Mouse (Mus musculus) urinary bladder, postnatal 10 days (tissue): Measurements from ENCODE around the gene Dtl.

Experiments
- DNase-seq: peaks from one replicate; pipeline ENCODE4 v3.0.0; 2022; ENCODE audit warnings: low spot score

Gene Dtl

DNA sequence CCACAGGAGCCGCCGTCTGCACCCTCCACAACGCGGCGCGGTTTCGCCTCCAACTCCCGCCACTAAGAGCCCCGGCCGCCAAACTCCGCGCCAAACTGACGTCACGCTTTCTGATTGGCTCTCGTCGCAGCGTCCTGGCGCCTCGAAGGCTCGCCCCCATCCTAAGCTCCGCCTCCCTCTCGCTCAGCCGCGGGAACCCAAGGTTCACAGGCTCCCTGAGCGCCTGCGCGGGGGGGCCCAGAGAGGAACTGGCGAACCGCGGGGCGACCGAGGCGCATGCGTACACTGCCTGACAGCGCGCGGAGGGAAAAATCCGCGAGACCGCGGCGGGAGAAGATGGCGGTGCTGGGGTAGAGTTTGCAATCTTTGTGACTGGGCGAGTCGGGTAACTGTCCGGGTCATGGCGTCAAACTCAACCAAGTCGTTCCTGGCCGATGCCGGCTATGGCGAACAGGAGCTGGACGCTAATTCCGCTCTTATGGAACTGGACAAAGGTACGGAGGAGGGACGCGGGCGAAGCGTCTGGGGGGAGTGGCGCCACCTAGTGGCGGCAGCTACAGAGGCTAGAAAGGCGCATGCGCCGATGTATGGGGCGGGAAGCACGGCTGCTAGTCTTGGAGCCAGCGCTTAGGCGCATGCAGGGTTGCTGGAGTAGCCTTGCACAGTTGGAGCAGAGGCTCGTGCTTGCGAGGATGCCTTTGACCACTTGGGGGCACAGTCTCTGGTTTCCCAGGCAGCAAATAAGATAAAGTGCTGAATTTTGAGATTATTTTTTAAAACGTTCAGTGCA, at the start of gene Dtl, which contains the start of gene Ints7:
Dtl (minus strand) TSS at position 87 of the 790 bp plus-strand sequence.
Ints7 (plus strand) TSS at position 179 of the 790 bp plus-strand sequence.
- peak; percentile 98 for DNase-seq

- no peak for DNase-seq
These were observed 49.7 kb upstream of the Dtl start for GRCm38 (mm10) chr1:191625026-191625425.

GRCm38 (mm10) chr1:191624492-191624891, 49.1 kb upstream of the Dtl start:
- no peak for DNase-seq

GRCm38 (mm10) chr1:191622801-191623200, 47.5 kb upstream of the Dtl start:
- DNase-seq = no peak

GRCm38 (mm10) chr1:191621096-191621495, 45.8 kb upstream of the Dtl start:
- DNase-seq = no peak

DNA sequence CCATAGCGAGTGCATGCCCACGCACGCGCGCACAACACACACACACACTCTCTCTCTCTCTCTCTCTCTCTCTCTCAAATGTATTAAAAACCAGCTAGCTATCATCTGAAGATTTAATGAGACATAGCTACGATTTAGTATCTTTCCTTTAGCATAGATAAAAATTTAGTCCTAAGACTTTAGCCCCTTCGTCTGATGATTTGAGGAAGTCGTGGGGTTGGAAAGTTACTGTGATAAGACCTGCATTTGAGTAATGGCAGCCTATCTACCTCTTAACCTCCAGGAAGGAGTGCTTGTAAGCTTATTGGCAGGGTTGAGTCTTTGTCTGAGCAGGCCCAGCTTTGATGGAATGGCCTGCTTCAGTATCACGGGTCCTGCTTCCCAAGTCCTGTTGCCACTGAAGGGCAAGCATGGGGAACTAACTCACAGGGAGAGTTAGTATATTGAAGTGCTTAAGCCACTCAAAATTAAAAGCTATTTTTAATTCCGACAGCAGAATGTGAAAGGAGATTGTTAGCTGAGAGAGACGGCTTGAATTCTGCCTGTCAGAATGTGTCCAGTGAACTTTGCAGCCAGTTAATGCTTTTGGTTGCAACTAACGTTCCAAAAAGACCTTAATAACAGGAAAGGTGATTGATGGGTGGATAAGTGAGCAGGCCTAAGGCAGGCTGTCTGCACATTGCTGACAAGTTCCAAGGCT, 42.9 kb upstream of the Dtl start:
- no peak for DNase-seq

- no peak for DNase-seq
These were observed 42.2 kb upstream of the Dtl start for GRCm38 (mm10) chr1:191617589-191617988.

DNA sequence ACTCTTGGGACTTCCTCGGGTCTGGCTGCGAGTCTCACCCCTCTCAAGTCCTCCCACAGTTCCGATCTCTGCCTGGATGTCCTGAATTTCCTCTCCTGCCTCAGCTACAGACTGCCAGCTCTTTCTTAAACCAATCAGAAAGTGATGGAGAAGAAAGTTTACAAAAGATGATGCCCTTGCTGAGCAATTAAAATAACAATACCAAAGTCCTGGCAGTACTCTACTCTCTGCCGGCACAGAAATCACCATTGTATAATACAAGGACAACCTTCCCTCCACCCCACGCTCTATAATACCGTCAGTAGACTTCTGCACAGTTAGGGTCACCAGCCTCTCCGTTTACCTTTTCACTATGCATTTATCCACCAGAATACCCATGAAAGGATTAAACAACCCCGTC, 40.9 kb upstream of the Dtl start:
- no peak for DNase-seq

GRCm38 (mm10) chr1:191612877-191613276, 37.5 kb upstream of the Dtl start:
- DNase-seq = no peak

DNA sequence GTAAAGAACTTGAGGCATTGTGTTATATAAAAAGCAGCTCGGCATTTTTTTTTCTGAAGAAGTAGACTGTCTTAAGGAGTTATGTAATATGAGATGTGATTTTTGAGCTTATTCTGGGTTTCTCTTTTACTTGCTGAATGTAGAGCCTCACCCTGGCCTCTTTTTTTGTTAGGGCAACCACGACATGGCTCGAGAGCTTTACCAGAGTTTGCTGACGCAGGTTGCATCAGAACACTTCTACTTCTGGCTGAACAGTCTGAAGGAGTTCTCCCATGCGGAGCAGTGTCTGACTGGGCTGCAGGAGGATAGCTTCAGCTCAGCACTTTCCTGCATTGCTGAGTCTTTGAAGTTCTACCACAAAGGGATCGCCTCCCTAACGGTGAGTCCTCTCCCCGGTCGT, 36.3 kb upstream of the Dtl start:
- DNase-seq = no peak

- DNase-seq = no peak
These were observed 35.0 kb upstream of the Dtl start for GRCm38 (mm10) chr1:191610357-191610756.

- no peak for DNase-seq
These were observed 34.2 kb upstream of the Dtl start for GRCm38 (mm10) chr1:191609578-191609977.

DNA sequence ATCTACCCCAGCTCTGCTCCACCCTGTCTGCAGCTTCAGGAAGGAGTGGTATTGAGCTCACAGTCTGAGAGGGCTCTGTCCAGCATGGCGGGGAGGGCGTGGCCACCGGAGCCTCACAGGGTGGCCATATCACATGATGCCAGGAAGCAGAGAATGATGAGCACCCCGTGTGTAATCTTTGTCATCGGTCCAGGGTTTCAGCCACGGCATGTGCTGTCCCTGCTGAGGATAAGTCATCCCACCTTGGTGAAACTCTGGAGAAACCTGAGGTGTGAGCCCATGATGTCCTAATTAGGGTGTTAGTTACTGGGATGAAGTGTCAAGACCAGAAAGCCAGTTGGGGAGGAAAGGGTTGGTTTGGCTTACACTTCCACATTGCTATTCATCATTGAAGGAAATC, 33.7 kb upstream of the Dtl start:
- no peak for DNase-seq

DNA sequence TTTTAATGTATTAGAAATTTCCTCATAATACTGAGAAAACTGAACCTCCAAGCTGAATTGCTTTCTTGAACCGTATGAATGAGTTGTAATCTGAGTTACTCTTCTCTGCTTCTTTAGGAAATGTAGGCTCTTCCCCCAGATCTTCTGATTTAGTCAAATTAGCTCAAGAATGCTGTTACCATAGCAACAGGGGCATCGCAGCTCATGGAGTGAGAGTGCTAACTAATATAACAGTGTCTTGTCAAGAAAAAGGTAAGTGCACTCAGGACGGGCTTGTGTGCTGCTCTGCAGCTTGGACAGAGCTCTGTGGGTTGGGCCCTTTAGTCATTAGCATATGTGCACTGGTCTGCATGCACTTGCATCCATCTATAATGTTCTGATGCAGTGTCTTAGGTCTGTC, 29.3 kb upstream of the Dtl start:
- no peak for DNase-seq

GRCm38 (mm10) chr1:191599210-191599609, 23.9 kb upstream of the Dtl start:
- no peak for DNase-seq

GRCm38 (mm10) chr1:191596076-191596475, 20.7 kb upstream of the Dtl start:
- DNase-seq = no peak

GRCm38 (mm10) chr1:191592016-191592720, 16.8 kb upstream of the Dtl start:
- no peak for DNase-seq

- DNase-seq = no peak
These were observed 13.4 kb upstream of the Dtl start for GRCm38 (mm10) chr1:191588749-191589148.

DNA sequence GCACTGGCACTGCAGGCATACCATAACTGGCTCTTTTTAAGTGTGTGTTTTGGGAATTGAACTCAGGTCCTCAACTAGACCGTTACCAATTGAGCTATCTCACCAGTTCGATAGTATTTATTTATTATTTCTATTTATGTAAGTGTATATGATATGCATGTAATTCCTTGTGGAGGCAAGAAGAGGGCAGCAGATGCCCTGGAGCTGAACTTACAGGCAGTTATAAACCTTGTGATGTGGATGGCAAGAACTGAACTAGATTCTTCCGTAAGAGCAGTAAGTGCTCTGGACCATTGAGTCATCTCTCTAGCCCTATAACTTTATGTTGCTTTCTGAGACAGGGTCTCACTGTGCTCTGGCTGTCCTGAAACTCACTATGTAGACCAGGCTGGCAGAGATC, 11.7 kb upstream of the Dtl start:
- DNase-seq = no peak

- DNase-seq = no peak
These were observed 10.4 kb upstream of the Dtl start for GRCm38 (mm10) chr1:191585704-191586103.

- DNase-seq = no peak
These were observed 9.1 kb upstream of the Dtl start for GRCm38 (mm10) chr1:191584483-191584882.

GRCm38 (mm10) chr1:191583836-191584235, 8.5 kb upstream of the Dtl start:
- DNase-seq = no peak

DNA sequence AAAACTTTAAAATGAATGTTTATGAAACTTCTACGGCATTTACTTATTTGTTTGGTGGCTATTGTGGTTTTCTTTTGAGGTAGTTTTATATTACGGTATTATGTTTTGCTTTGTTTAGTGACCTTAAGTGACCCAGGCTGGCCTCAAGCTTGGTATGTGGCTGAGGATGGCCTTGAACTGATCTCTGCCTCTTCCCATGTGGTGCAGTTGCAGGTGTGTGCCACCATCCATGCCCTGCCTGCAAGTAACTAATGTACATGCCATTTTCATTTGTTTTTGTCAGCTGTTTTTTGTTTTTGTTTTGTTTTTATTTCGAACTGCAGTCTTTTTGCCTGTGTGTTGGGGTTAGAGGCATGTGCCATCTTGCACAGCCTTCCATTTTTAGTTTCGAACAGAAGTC, 6.3 kb upstream of the Dtl start:
- no peak for DNase-seq
